Mouse (Mus musculus) mouse embryonic stem cell (cell line): Measurements from ENCODE around the gene Card11.

ENCODE experiments used
- in situ Hi-C, 2 experiments: fragments of 300-500 bp; cut with MboI; formaldehyde crosslinking; loops; 1 replicate in 1 of 2; 3 replicates in 1 of 2; pipeline ENCODE4 v1.14.3; 2019 to 2020; ENCODE audit warnings: low sequenced_read_pairs in 2 of 2, low pct_unique_long_range_greater_than_20kb in 1 of 2, mixed read lengths in 1 of 2; ENCODE audit not compliant: unreplicated experiment in 1 of 2

Card11 gene

GRCm38 (mm10) chr5:140824126-140824525, 176.3 kb downstream of the Card11 start:
- in situ Hi-C loops, result no loop called here

- in situ Hi-C loops, result no loop called here
Measured at GRCm38 (mm10) chr5:140823386-140823785, 177.0 kb downstream of the Card11 start.
